Comparison of ENCODE assay signal across 37 mouse cellular contexts in genomic region chr17:67641627-67642026, GRCm38 (mm10). TPM values are rescaled to one million over a fixed set of nuclear protein-coding genes. Genes with fewer than 3 reads are reported as not detected.
DNase-seq lines count a peak whose midpoint lies in the region; ATAC-seq lines count a peak whose summit lies in the region.
"Had no signal": no experiment of that assay in that cellular context is flagged by ENCODE, and none has a peak within 500 bp of the region (broad histone marks: within the 10 kb centered on the region; RNA-seq: fewer than 3 reads in every experiment).

No protein-coding gene starts in this region.

- H3K9me3 ChIP-seq in heart, embryonic 11.5 days (replicated peaks; ENCODE audit: control insufficient read depth, low read length) = no peaks in the 10 kb centered on the region

- ATAC-seq in heart, embryonic 11.5 days (replicated peaks; ENCODE audit: insufficient number of reproducible peaks, low FRiP score, low TSS enrichment) = no peak
- ATAC-seq: CD4-positive, CD25-positive, alpha-beta regulatory T cell, adult 4 months; forebrain, postnatal 0 days; intestine, embryonic 16.5 days; midbrain, embryonic 16.5 days had no signal

- no peak overlapping the region for H3K4me2 ChIP-seq in heart, embryonic 11.5 days
- H3K4me2 ChIP-seq: embryonic facial prominence, embryonic 13.5 days; forebrain, embryonic 12.5 days; heart, embryonic 15.5 days; hindbrain, embryonic 13.5 days; lung, embryonic 14.5 days had no signal

- H3K27me3 ChIP-seq in heart, embryonic 11.5 days (ENCODE audit: control insufficient read depth, insufficient read depth, low read length) = no peaks in the 10 kb centered on the region
- H3K27me3 ChIP-seq: embryonic facial prominence, embryonic 13.5 days; forebrain, embryonic 12.5 days; heart, embryonic 15.5 days; hindbrain, embryonic 13.5 days had no signal

- no peak overlapping the region for H3K27ac ChIP-seq in heart, embryonic 11.5 days (ENCODE audit: low read depth, low read length)
- H3K27ac ChIP-seq: embryonic facial prominence, embryonic 13.5 days; forebrain, embryonic 12.5 days; heart, embryonic 15.5 days; hindbrain, embryonic 13.5 days; kidney, postnatal 0 days; liver, embryonic 14.5 days; stomach, postnatal 0 days had no signal

- DNase-seq in heart, adult 11 months = peak; percentile 88
- peak; percentile 42 for DNase-seq in lung, postnatal 25 days (ENCODE audit: low spot score)
- no peak for DNase-seq in lung, postnatal 14 days
- peak; percentile 76 for DNase-seq in fibroblast of lung, adult 2 months (ENCODE audit: low read depth)
- no peak for DNase-seq in layer of hippocampus, adult 8-10 months (ENCODE audit: low spot score in 2 of 2)
- no peak for DNase-seq in spleen, postnatal 4 days (ENCODE audit: low spot score in 2 of 2)
- DNase-seq: adrenal gland, postnatal 25 days; cerebellum, adult 18-20 months; cerebellum, postnatal 10 days; forebrain, postnatal 0 days; heart, postnatal 4 days; kidney, adult 8-10 months; layer of hippocampus, adult 9-11 months; liver; lung, embryonic 14.5 days; right cerebral cortex, postnatal 25 days; spleen, adult 18-20 months; thymus, adult 2 months; thymus, postnatal 4 days had no signal

- H3K4me3 ChIP-seq in heart, embryonic 11.5 days (ENCODE audit: low read depth, low read length) = no peak overlapping the region
- H3K4me3 ChIP-seq: embryonic facial prominence, embryonic 13.5 days; forebrain, embryonic 12.5 days; heart, embryonic 15.5 days; hindbrain, embryonic 13.5 days had no signal

- H3K36me3 ChIP-seq in heart, embryonic 11.5 days (ENCODE audit: control insufficient read depth, insufficient read depth, low read length) = no peaks in the 10 kb centered on the region
- H3K36me3 ChIP-seq: embryonic facial prominence, embryonic 13.5 days; forebrain, embryonic 12.5 days; heart, embryonic 15.5 days; hindbrain, embryonic 13.5 days had no signal

- no peak overlapping the region for H3K9ac ChIP-seq in heart, embryonic 11.5 days (ENCODE audit: low read depth, low read length)
- H3K9ac ChIP-seq: embryonic facial prominence, embryonic 13.5 days; forebrain, embryonic 12.5 days; forebrain, postnatal 0 days; heart, embryonic 15.5 days; hindbrain, embryonic 13.5 days; liver, embryonic 14.5 days; lung, embryonic 14.5 days had no signal

- H3K4me1 ChIP-seq in heart, embryonic 11.5 days (ENCODE audit: control insufficient read depth, insufficient read depth, low read length) = no peaks in the 10 kb centered on the region
- H3K4me1 ChIP-seq: forebrain, embryonic 12.5 days; hindbrain, embryonic 13.5 days had no signal

RNA-seq across cellular contexts. Expression of gene Lrrc30, which starts 9.1 kb away (rescaled TPM):
- polyA plus RNA-seq in heart, embryonic 11.5 days (2014; fragmentation: Nextera tagmentation; extraction: Ambion mirVana) = not detected in 2 replicates
- not detected for total RNA-seq in layer of hippocampus, adult 8-10 months (2022)
- total RNA-seq: common myeloid progenitor, adult 5-6 weeks; forebrain, postnatal 0 days; granulocyte monocyte progenitor cell, adult 5-6 weeks; left cerebral cortex, adult 18-20 months; left cerebral cortex, postnatal 14 days; neutrophil, adult 5-6 weeks had no signal
- polyA plus RNA-seq: CD4-positive, CD25-positive, alpha-beta regulatory T cell, adult 4 months; forebrain, embryonic 12.5 days; forebrain, postnatal 0 days; heart, embryonic 15.5 days; hindbrain, embryonic 13.5 days; intestine, embryonic 16.5 days; kidney, postnatal 0 days; large intestine, adult 2 months; liver, embryonic 14.5 days; lung, embryonic 14.5 days; midbrain, embryonic 16.5 days; neural tube, embryonic 11.5 days; stomach, postnatal 0 days; thymus, adult 2 months had no signal

RNA-seq across cellular contexts. Expression of gene Lama1, which starts 55.4 kb away (rescaled TPM):
- 2.6 and 2.8 TPM in 2 replicates for polyA plus RNA-seq in heart, embryonic 11.5 days (2014; fragmentation: Nextera tagmentation; extraction: Ambion mirVana)
- total RNA-seq in layer of hippocampus, adult 8-10 months (2022) = 1 to 10 TPM; 3.7 to 6.6 (median 4.7) TPM
- total RNA-seq: common myeloid progenitor, adult 5-6 weeks; granulocyte monocyte progenitor cell, adult 5-6 weeks; neutrophil, adult 5-6 weeks had no signal

Comparison
In these comparisons a context has a peak if more than half of its experiments do, and no peak if none do; other contexts are left out.
1. DNase-seq: peak in heart, adult 11 months (single experiment), lung, postnatal 25 days (single experiment) and fibroblast of lung, adult 2 months (single experiment); none in lung, postnatal 14 days (single experiment), layer of hippocampus, adult 8-10 months (0 of 2) and spleen, postnatal 4 days (0 of 2).